Mouse (Mus musculus): ENCODE data around the gene Tob2. TPM values are rescaled to one million over a fixed set of nuclear protein-coding genes. Genes with fewer than 3 reads are reported as not detected.
A peak's percentile ranks its signal among the peaks of the same experiment; 100 is the strongest.

Tob2 gene
- polyA plus RNA-seq, 1 experiment from 2014 or later, result 20.3 TPM

GRCm38 (mm10) chr15:81802001-81802890, 56.4 kb downstream of the Tob2 start, which contains the start of gene Tef:
Gene Tef (plus strand): TSS chr15:81802421.
- Histone ChIP-seq H3K27ac (replicated peaks) (peak within 1 kb of the TSS; percentile 21; the same call in 1 of the 2 replicates), H3K27me3 (replicated peaks; ENCODE audit: low read depth, poor library complexity, severe bottlenecking) (peaks cover 11% of the 10 kb centered on the region; the same call in 1 of the 2 replicates), H3K36me3 (replicated peaks) (peaks cover 10% of the 10 kb centered on the region; the same call in 1 of the 2 replicates), H3K9me3 (no peaks in the 10 kb centered on the region), H3K4me3 (peak within 1 kb of the TSS; percentile 43), H3K4me1 (peaks cover 27% of the 10 kb centered on the region)
- DNase-seq (ENCODE audit: low spot score), result peak; percentile 82
- 32% methylated on average over 19 of the region's 19 CpGs for WGBS

DNA sequence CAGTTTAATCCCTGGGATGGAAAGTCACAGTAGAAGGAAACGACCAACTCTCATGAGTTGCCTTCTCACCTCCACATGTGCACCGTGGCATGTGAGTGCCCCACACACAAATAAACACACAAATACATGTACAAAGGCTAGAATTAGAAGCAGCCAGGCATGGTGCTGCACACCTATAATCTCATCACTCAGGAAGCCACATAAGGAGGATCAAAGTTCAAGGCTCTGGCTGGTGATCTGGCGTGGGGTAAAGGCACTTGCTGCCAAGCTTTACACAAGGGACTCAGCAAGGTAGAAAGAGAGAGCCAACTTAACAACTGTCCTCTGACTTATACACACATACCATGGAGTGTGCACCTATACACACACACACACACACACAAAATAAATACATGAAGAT, 58.2 kb downstream of the Tob2 start:
- Histone ChIP-seq H3K27me3 (replicated peaks; ENCODE audit: low read depth, poor library complexity, severe bottlenecking) (peaks cover 11% of the 10 kb centered on the region; the same call in 1 of the 2 replicates), H3K4me1 (peaks cover 23% of the 10 kb centered on the region), H3K36me3 (replicated peaks) (peaks cover 20% of the 10 kb centered on the region), H3K27ac (replicated peaks) (no peak overlapping the region), H3K9me3 (no peaks in the 10 kb centered on the region), H3K4me3 (no peak overlapping the region)
- DNase-seq (ENCODE audit: low spot score), result no peak
- WGBS, result 78% methylated on average over 3 of the region's 3 CpGs

DNA sequence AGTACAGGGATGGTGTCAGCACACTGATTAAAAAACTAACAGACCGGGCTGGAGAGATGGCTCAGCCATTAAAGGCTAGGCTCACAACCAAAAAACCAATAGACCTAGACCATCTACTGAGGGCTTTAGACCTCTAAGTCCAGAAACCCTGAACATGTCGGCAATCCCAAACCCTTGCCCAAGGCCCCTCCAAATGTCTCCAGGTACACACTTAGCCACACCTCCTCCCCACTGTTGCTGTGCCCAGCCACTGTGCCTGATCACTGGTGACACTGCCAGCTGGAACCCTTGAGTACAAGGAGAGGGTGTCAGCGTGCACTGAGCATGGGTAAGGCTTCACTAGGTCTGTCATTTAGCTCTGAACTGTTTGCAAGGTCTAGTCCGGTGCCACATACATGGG, 60.2 kb downstream of the Tob2 start:
- 90% methylated on average over 4 of the region's 4 CpGs for WGBS
- no peak for DNase-seq (ENCODE audit: low spot score)
- Histone ChIP-seq H3K4me1 (peaks cover 17% of the 10 kb centered on the region), H3K27ac (replicated peaks) (no peak overlapping the region), H3K27me3 (replicated peaks; ENCODE audit: low read depth, poor library complexity, severe bottlenecking) (peaks cover 10% of the 10 kb centered on the region; the same call in 1 of the 2 replicates), H3K9me3 (no peaks in the 10 kb centered on the region), H3K4me3 (no peak overlapping the region), H3K36me3 (replicated peaks) (peaks cover 39% of the 10 kb centered on the region)

Other genes with a start within 250 kb of the Tob2 start
- 35.3 and 45.0 TPM in 2 replicates for gene L3mbtl2, start 194.9 kb downstream of the Tob2 start, polyA plus RNA-seq (2016; fragmentation: Nextera tagmentation; extraction: Ambion mirVana)
- gene Chadl, start 161.5 kb downstream of the Tob2 start, polyA plus RNA-seq (2016; fragmentation: Nextera tagmentation; extraction: Ambion mirVana), result 1.5 and 1.7 TPM in 2 replicates
- 50.3 and 52.0 TPM in 2 replicates for gene Zc3h7b, start 113.7 kb downstream of the Tob2 start, polyA plus RNA-seq (2016; fragmentation: Nextera tagmentation; extraction: Ambion mirVana)
- 161 and 173 TPM in 2 replicates for gene Rangap1, start 113.3 kb downstream of the Tob2 start, polyA plus RNA-seq (2016; fragmentation: Nextera tagmentation; extraction: Ambion mirVana)
- 15.9 and 16.0 TPM in 2 replicates for gene Tef, start 56.4 kb downstream of the Tob2 start, polyA plus RNA-seq (2016; fragmentation: Nextera tagmentation; extraction: Ambion mirVana)
- gene Phf5a, start 13.1 kb upstream of the Tob2 start, polyA plus RNA-seq (2016; fragmentation: Nextera tagmentation; extraction: Ambion mirVana), result 260 and 267 TPM in 2 replicates
- gene Aco2, start 13.5 kb upstream of the Tob2 start, polyA plus RNA-seq (2016; fragmentation: Nextera tagmentation; extraction: Ambion mirVana), result 153 TPM in 2 replicates
- gene Polr3h, start 67.4 kb upstream of the Tob2 start, polyA plus RNA-seq (2016; fragmentation: Nextera tagmentation; extraction: Ambion mirVana), result 74.3 and 84.5 TPM in 2 replicates
- 8.1 and 8.5 TPM in 2 replicates for gene Csdc2, start 78.0 kb upstream of the Tob2 start, polyA plus RNA-seq (2016; fragmentation: Nextera tagmentation; extraction: Ambion mirVana)
- gene Pmm1, start 102.1 kb upstream of the Tob2 start, polyA plus RNA-seq (2016; fragmentation: Nextera tagmentation; extraction: Ambion mirVana), result 21.9 and 26.9 TPM in 2 replicates
- not detected in 2 replicates for gene 1700029P11Rik, start 121.7 kb upstream of the Tob2 start, polyA plus RNA-seq (2016; fragmentation: Nextera tagmentation; extraction: Ambion mirVana)
- 100 and 104 TPM in 2 replicates for gene Xrcc6, start 129.0 kb upstream of the Tob2 start, polyA plus RNA-seq (2016; fragmentation: Nextera tagmentation; extraction: Ambion mirVana)
- gene Desi1, start 175.1 kb upstream of the Tob2 start, polyA plus RNA-seq (2016; fragmentation: Nextera tagmentation; extraction: Ambion mirVana), result 35.7 and 38.8 TPM in 2 replicates
- gene Snu13, start 188.8 kb upstream of the Tob2 start, polyA plus RNA-seq (2016; fragmentation: Nextera tagmentation; extraction: Ambion mirVana), result 389 and 393 TPM in 2 replicates
- not detected in 2 replicates for gene 4930407I10Rik, start 200.4 kb upstream of the Tob2 start, polyA plus RNA-seq (2016; fragmentation: Nextera tagmentation; extraction: Ambion mirVana)
- 0.14 TPM in 1 of 2 replicates, not detected in the other for gene Mei1, start 211.2 kb upstream of the Tob2 start, polyA plus RNA-seq (2016; fragmentation: Nextera tagmentation; extraction: Ambion mirVana)

Measured in embryonic facial prominence, embryonic 10.5 days (tissue).